Mouse (Mus musculus) heart, adult 9 months (tissue): ENCODE measurements around the gene Lmnb2.

Experiments
- DNase-seq, 2 experiments: peaks; one replicate each; pipeline ENCODE4 v3.0.0; 2022; ENCODE audit warnings: low spot score in 2 of 2

Lmnb2 gene

DNA sequence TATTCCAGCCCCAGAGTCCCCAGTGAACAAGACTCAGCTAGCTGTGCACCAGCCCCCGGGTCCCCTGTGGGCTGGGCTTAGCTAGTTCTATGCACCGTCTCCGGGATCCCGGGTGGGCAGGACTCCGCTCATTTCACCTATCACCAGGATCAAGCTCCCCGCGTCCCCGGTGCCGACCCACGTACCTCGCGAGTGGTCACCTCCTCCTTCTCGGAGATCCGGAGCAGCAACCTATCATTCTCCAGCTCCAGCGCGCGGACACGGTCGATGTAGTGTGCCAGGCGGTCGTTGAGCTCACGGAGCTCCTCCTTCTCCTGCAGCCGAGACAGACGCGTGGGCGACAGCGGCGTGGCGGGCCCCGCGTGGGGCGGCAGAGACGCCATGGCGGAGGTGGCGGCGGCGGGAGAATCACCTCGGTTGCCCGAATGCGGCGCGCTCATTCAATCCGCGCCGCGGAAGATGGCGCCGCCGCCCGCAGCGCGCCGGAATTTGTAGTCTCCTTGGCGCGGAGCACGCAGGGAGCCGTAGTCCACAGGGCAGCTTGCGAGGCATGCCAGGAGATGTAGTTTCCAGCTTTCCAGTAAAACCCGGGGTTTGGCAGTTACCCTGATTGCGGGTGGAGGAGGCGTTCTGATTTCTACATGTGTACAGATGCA, at the start of gene Lmnb2:
Lmnb2 (minus strand) TSS at position 467 of the 656 bp plus-strand sequence.
- peak in 1 of 2 experiments; percentile 61 for DNase-seq

DNA sequence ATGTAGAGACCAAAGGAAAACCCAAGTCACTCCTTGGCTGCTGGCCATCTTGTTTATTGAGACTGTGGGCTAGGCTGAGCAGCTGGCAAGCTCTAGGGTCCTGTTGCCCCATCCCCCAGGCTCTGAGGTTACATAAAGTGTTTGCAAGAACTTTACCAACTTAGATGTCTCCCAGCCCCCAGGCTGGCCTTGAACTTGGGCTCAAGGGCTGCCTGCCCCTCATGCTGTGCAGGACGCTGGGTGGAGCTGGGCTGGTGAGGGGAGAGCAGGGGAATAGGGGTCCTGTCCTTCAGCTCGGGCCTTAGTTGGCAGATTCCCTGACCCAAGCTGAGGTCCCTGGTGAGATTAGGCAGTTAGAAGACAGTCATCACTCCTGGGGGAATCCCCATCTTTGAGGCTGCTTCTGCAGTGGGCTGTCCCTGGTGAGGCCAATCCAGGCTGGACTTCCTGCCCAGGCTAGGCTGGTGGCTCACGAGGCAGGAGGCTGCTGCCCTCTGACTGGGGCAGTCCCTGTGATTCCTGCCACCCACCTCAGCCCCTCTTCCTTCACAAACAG, 49.1 kb upstream of the Lmnb2 start:
- no peak for DNase-seq

DNA sequence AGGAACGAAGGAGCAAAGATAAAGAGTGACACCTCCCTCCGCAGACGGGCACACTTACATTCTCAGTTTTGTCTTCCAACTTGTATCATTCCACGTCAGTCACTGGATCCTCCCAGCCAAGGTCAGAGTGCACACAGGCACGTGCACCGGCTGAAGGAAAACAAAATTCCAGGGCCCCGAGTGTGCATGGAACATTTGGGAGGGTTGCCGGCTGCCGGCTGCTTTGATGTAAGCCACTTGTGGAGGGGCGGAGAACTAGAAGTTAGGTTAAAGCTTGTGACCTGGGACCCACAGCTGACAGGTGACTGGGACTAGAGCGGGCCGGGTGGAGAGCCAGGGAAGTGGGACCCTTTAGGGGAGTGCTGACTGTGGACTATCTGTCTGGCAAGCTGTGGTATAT, 48.3 kb upstream of the Lmnb2 start:
- DNase-seq = no peak

DNA sequence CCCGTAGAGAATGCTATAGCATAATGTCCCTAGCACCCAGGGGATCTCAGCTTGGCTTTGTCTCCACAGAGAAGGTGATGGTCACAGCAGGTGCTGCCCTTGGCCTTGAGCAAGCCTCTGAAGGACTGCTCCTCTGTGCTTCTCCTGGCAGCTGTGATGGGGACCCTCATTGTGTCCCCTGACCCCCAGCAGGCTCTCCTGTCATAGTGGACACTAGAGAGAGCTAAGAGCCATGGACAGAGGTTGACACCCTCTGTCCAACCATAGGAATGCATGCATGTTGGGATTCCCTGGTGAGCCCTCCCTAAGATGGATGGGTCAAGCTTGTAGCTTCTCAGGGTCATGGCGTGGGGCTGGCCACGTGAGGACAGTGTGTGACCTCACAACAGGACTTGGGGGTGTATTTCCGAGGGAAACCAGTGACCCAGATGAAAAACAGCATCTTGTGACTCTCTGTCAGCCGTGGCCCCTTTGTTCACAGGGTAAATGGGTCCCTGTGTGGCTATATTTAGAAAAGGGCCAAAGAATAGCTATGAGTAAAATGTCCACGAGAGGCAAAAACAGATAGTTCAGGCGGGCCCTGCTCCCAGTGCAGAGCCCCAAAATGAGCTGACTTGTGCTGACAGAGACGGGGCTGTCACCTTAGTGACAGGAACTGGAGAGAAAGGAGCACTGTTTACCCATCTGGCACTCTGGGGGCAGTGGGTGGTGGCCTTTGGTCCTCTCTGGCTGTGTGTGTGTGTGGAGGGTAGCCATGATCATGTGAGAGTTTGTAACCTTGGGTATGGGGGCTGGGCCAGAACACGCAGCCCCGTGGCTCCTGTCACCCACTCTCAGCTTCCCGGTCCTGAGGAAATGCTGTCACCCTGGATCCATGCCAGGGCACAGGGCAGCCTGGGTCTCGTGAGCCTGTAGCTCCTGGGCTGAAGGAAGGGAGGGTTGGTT, 45.3 kb upstream of the Lmnb2 start:
- DNase-seq = no peak

DNA sequence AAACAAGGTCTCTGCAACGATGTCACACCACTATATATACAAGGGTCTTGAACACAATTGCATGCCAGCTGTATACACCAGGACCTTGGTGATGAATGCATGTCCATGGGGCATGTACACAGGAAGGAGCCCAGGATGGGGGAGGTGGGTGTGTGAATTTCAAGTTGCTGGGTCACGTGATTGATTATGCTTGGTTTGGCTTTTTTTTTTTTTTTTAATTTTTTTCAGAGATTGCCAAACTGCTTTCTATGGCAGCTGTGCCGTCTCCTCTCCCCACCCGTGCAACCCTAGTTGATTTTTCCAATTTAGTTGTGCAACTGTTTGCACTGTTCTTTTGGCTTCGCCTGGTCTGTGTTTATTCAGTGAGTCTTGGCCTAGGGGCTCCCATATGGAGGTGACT, 44.5 kb upstream of the Lmnb2 start:
- no peak for DNase-seq

DNA sequence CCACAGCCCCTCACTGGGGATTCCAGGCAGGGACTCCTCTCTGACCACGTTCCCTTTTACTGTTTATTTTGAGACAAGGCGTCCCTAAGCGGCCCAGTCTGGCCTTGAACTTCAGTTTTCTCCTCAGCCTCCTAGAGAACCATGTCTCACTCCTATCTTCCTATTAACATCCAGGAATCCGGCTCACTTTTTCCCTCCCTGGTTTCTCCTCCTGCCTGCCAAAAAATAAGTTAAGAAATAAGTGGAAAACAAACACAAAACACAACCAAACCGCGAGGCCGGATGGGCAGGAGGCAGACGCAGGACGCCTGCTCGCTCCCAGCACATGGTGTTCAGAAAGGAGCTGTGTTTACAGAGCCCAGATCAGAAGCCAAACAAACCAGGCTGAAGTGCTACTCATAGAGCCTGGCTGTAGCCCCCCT, 44.0 kb upstream of the Lmnb2 start:
- DNase-seq = peak in 1 of 2 experiments; percentile 51

DNA sequence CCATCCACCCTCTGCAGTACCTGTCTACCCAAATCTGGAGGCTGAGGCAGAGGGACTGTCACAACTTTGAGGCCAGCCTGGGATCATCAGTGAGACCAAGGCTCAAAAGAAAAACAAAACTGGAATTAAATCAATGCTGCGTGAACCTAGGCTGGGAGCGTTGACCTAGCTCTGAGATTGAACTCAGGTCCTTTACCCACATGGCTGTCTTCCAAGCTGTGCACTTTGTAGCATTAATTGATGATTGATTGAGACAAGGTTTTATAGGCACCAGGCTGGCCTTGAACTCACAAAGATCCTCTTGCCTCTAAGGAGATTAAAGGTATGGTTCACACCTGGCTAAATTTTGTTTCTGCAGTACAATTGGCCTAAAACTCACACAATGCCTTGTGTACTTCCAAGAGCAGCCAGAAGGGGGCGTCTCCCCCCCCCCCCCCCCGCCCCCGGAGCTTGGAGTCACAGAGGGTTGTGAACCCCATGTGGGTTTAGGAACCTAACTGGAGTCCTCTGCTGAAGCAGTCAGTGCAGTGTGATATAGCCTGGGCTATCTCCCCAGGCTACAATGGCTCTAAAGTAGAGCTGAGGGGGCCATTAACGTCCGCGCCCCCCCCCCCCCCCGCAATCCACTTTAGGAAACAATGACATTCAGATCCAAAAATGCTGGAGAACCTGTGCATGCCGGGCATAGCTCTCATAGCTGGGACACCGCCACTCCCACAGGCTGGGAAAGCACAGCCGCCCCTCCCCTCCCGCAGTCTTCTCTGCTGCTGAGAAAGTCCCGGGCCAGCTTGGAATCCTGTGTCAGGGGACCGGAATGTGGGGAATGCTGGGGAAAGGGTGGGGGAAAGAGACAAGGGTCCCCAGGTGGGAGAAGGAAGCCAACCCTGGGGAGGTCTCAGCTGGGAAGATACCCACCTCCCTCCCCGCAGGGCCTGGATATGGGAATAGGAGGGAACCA, 42.8 kb upstream of the Lmnb2 start:
- peak; percentile 56 to 59 for DNase-seq

DNA sequence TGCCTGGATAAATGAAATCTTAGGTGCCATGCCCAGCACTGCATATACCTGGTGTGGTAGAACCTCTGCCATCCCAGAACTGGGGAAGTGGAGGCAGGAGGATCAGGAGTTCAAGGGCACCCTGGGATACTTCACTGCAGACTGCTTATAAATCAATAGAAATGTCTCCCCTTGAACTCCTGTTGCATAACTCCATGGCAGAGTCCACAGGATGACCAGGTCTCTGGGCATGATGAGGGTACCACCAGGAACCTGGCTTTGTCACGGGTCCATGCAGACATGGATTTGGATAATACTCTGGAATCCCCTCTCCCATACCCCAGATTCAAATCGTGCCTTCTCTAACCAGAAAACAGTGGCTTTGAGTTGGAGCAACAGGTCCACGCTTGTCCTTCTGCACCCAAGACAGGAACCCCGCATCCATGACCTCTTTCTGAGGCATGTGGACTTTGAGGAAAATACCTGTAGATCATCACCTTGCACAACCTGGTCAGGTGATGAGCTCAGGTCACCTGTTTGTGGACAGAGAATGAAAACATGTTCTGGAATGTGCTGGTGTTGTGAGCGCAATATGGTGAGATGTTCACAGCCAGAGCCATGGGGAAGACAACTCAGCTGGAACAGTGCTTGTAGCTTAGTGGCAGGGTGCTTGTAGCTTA, 41.1 kb upstream of the Lmnb2 start:
- no peak for DNase-seq

DNA sequence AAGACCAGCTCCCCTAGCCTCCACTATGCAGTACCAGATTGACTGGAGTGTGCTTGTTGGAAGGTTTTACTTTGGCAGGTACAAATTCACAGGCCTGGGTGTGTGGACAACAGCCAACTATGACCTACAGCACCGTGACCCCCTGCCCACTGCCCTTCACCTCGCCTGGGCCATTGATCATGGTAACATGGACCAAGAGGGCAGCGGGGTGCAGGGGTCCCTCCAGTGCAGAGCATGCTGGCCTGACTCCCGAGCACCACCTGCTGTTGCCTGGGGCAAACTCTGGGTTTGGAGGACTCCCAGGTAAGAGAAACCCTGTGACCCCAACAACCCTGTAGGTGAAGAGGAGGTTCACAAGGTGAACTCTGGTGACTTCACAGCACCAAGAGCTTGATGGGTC, 39.7 kb upstream of the Lmnb2 start:
- DNase-seq = no peak

DNA sequence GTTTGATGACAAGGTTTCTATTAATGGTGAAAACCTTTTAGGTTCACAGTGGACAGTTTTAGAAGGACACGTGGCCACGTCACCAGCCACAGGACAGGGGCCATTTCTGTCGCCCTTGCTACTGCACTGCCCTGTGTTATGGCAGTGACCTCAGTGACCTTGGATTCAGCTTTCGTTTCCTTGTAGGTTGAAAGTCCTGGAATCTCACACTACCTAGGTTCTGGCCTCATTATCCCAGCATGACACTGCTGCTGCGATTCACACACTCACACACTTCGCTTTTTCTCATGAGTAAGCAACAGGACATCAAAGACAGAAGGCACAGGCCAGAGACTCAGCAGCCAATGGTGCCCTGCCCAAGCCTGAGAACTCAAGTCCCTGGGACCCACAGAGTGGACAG, 38.9 kb upstream of the Lmnb2 start:
- DNase-seq = no peak

DNA sequence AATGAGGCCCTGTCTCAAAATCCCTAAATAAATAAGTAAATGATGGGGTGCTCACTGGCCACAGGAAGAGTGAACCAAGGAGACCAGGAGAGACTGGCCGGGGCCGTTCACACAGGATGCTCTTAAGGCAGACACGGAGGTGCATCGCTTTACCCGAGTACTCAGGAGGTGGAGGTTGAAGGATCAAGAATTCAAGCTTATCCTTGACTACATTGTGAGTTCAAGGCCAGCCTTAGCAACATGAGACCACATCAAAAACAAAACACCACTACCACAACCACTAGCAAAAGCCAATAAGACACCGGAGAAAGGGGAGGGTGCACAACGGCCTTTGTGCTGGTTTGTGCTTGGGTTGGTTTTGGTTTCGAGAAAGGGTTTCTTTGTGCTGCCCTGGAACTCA, 38.3 kb upstream of the Lmnb2 start:
- no peak for DNase-seq

DNA sequence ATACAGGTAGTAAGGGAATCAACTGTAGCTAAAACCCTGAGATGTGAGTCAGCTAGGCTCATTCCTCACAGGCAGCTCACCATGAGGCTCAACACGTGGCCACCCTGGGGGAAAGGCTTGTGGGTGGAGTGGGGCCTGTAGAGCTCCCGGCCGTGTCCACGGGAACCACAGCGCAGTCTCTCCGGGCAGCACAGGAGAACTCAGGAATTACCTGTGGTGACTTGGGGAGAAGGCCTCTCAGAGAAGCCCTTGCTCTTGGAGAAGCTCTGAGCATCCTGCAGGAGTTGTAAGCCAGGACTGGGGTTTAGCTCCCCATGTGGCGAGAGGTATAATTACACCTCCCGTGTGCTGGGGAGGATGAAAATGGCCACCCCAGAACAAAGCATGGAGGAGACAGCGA, 37.5 kb upstream of the Lmnb2 start:
- DNase-seq = no peak

DNA sequence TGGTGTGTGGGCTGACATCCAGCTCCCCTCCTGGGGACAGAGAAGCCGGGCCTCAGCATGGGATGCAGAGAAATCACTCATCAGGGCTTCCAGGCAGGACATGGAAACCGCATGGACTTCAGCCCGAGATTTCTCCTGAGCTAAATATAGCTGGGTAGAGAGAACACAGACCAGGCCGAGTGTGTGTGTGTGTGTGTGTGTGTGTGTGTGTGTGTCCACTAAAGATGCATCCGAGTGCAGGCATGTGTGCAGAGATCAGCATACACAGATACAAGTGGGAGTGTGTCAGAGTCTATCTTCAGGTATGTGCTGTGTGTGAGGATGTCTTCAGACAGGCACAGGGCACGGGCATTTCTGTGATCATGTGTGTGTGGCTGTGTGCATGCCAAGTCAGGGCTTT, 36.8 kb upstream of the Lmnb2 start:
- no peak for DNase-seq

DNA sequence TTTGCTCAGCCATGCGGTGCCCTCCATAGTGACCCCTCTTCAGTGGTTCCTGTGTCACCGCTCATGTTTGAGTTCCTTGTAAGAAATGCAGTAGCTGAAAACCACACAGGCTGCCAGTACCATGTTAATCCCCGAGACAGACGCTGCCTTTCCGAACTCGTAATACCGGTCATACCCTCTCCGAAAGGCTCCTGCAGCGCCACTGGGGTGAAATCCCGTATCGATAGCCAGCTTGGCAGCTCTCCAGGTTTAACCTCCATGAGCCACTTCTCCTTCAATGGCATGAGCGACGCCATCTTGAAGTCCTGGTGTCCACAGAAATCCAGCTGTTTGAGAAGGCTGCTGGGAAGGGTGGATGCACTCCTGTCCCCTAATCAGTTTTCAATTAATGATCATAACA, 36.4 kb upstream of the Lmnb2 start:
- DNase-seq = no peak

DNA sequence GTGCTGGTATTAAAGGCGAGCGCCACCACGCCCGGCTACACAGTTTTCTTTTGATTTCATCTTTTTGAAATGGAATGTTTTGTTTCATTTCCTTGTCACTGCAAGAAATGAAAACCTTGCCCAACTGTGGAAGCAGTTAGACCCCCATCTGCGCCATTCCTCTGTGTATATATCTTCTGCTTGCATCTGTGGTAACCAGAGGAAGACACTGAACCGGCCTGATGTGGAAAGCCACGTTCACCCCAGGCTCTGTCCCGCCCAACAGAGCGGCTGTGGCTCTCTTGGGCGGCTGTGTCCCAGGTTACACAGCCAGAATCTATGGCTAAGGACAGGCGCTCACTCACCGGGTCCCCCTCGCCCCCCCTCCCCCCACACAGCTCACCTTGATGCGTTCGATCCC, 34.4 kb upstream of the Lmnb2 start:
- no peak for DNase-seq

DNA sequence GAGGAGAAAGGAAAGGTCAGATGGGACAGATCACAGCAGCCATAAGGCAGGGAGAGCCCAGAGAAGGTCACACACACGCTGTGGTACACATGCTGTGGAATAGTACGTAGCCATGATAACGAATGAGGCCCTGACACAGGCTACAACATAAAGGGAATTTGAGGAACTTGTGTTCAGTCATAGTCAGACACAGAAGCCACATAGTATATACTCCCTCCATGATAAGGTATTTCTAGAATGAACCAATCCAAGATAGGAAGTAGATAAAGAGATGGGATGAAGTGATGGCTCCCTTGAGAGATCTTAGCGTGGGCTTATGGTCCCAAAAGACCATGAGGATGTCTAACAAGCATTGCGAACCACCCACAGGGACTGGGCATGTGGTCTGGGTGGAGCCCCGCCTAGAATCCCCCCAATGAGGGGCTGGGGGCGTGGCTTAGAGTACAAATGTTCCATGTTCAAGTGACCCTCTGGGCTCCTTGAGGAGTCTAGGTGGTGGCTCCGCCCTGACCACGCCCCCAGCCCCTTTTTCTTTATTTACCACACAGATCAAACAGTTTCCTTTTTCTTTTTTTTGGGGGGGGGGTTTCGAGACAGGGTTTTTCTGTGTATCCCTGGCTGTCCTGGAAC, 33.8 kb upstream of the Lmnb2 start:
- no peak for DNase-seq

DNA sequence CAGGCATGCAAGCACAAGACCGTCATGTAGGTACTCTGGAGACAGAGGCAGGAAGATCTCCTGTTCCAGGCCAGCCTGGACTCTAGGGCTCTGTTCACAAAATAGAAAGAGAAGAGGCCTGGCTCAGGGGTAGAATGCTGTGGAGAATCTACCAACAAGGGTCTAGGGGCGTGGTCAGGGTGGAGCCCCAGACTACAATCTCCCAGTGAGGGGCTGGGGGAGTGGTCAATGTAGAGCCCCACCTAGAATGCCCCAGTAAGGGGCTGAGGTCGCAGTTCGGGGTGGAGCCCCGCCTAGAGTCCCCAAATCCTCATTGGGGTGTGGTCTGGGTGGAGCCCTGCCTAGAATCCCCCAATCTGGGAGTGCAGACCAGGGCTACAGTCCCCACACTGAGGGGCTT, 32.3 kb upstream of the Lmnb2 start:
- DNase-seq = no peak

DNA sequence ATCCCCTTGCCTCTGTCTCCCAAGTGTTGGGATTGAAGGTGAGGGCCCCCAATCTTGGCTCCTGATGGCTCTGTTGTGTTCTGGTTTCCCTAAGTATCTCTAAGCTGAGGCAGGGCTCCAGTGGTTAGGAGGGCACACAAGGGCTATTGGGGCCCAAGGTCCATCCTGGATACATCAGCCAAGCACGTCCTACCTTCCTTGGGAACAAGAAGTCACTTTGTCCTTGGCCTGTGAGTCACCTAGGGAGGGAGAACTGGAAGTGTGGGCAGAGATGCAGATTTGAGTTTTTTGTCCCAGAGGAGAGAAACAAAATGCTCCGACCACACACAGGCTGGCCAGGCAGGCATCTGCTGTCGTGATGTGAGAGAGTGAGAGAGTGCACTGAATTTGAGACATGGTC, 31.0 kb upstream of the Lmnb2 start:
- no peak for DNase-seq

DNA sequence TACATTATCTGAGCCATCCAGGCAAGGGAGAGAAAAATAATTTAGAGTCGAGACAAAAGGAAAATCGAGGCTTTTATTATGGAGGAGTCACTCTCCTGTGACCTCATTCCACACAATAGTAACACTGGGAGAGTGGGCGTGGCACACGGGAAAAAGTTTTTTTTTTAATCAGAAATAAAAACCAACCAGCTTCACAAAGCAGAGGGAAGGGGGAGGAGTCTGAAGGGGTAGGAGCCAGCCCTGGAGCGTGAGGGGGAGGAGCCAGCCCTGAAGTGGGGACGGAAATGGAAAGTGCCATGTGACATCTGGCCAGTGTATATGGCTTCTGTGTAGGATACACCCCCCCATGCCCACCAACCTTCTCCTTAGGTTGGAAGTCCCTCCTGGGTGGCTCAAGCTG, 30.5 kb upstream of the Lmnb2 start:
- DNase-seq = peak in 1 of 2 experiments; percentile 53

DNA sequence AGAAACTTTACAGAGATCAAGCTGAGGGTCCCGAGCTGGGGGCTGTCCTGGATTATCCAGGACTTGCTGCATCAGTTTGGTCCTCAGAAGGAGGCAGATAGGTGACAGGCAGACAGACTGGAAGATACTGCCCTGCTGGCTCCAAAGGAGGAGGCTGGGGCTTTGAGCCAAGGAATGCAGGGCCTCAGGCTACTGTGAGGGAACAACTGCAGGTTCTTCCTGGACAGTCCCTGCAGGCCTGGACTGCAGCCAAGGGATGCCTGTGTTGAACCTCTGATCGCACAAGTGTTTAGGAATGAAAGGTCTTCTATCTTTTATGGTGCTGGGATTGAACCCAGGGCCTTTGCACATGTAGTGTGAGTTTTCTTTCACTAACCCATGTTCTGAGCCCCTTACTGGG, 29.8 kb upstream of the Lmnb2 start:
- DNase-seq = no peak
